Mouse (Mus musculus): ENCODE data around the gene Vopp1. TPM values are rescaled to one million over a fixed set of nuclear protein-coding genes. Genes with fewer than 3 reads are reported as not detected.

Vopp1 gene
- total RNA-seq, 2 experiments from 2014 or later: 158 to 172 TPM

DNA sequence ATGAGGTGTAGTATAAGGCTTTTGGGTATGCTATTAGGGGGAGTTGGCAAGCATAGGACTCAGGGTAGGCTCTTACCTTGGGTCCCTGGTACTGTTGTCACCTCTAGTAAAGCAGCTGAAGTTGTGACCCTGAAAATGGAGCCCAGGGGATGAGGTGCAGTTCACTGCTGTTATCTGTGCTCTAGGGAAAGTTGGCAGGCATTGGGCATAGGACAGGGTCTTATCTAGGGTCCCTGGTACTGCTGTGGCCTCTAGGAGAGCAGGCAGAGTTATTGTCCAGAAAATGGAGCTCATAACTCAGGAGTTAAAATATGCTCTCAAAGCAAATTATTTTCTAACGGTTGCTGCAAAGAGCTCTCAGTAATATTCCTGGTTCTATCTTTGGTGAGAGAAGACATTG lies 103.6 kb downstream of the Vopp1 start:
- intact Hi-C loops (cut with DNase I): no loop called here
- no peak for DNase-seq (ENCODE audit: extremely low spot score in 1 of 2, low spot score in 2 of 2)

DNA sequence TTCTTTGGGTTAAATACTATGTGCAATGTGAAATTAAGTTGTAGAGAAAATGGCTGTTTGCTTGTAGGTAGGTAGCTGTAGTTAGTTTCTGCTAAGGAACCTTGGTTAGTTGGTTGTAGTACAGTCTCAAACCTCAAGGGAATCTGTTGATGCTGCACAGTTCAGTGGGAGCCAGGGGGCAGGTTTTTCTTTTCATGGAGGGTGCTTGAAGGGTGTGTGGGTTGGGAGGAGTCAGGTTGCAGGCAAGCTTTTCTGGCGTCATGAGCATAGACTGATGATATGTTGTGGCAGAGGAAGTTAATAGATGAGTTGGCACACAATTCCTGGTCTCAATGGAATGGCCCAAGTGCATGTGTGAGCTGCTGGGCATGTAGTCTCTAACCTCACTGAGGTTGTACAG lies 113.2 kb downstream of the Vopp1 start:
- intact Hi-C loops (cut with DNase I): no loop called here
- DNase-seq (ENCODE audit: extremely low spot score in 1 of 2, low spot score in 2 of 2): no peak

DNA sequence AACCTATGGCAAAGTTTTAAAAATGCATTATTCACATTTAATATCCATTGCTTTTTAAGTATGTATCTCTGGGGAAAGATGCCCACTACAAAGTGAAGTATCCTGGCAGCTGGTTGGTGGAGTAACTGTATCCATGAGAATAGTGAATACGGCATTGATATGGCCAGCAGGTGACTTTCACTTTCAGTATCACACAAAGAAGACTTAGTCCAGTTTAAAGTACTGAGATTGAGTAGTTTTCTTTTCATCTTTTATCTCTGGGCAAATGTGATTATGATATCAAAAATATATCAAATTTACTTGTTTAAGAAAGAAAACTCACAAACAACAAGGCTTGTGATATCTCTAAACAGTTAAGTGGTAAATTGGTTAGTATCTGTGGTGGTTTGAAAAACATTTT lies 118.2 kb downstream of the Vopp1 start:
- intact Hi-C loops (cut with DNase I): loop anchor here (10.0 kb wide), 1 partner anchor 172 kb away; the partner anchor contains the start of gene Ppm1k
- no peak for DNase-seq (ENCODE audit: extremely low spot score in 1 of 2, low spot score in 2 of 2)

DNA sequence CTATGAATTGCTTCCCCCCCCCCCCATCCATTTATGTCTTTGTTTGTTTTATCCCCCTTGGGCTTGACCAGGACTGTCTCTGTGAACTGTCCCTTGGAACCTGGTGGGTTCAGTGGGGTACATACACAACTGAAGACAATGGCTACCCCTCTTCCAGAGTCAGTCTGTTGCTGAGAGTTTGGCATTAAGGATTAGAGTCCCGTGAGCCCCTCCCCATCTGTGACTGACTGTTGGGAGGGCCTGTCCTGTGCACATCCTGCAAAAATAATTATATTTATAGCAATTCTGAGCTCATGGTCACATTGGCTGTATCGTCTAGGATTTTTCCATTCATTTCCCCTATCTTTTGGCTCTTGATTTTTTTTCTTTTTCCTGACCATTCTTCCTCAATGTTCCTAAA lies 121.3 kb downstream of the Vopp1 start:
- peak in 1 of 2 experiments; percentile 30 for DNase-seq (ENCODE audit: extremely low spot score in 1 of 2, low spot score in 2 of 2)
- intact Hi-C loops (cut with DNase I): loop anchor here (10.0 kb wide), 1 partner anchor 169 kb away; the partner anchor contains the start of gene Ppm1k

DNA sequence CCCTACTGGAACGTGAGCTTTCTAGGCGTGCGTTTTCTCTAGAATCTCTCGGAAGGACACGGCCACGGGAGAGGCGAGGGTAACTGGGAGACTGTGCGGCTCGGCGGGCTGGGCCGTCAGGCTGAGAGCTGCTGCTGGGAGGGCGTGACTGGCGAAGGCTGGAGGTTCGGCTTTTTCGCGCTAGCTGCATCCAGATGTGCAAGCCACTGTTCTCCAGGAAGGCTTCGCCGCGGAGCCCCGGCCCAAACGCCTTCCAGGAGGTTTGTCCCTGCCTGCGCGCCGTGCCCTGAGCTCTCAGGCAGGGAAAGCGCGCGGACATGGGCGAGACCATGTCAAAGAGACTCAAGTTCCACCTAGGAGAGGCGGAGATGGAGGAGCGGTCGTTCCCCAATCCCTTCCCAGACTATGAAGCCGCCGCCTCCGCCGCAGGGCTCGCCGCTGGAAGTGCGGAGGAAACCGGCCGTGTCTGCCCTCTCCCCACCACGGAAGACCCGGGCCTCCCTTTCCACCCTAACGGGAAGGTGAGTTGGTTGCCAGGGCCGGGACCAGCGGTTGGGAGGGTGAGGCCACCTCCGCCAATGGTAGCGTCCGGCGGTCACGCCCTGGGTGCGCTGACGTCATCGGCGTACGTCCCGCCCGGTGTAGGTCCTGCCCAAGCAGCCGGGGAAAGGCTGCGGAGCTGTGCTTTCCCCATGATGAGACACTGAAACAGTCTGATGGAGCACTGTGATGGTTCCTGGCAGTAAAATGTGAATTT lies 122.0 kb downstream of the Vopp1 start:
- intact Hi-C loops (cut with DNase I): loop anchor here (10.0 kb wide), 1 partner anchor 168 kb away; the partner anchor contains the start of gene Ppm1k
- DNase-seq (ENCODE audit: extremely low spot score in 1 of 2, low spot score in 2 of 2): peak; percentile 92 to 96

DNA sequence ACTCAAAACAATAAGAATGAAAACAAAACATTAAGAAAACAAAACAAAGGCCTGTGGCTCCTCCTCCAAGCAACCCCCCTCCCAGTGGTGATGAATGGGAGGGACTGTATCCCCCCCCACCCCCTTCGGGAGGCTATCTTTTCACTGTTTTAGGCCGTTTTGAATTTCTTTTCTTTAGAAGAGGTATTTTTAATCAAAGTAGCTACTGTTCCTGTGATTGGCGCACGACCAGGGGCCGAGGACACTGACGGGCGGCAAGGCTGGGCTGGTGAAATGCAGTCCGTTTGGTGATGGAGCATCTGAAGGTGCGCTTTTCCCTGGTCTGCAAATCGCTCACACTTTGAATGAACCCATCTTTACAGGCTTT lies 122.6 kb downstream of the Vopp1 start, which contains the start of gene Lancl2:
Gene Lancl2 (plus strand): TSS at position 165 of the 367 bp plus-strand sequence.
- DNase-seq (ENCODE audit: extremely low spot score in 1 of 2, low spot score in 2 of 2): peak; percentile 51 to 63
- intact Hi-C loops (cut with DNase I): loop anchor here (10.0 kb wide), 1 partner anchor 168 kb away; the partner anchor contains the start of gene Ppm1k

DNA sequence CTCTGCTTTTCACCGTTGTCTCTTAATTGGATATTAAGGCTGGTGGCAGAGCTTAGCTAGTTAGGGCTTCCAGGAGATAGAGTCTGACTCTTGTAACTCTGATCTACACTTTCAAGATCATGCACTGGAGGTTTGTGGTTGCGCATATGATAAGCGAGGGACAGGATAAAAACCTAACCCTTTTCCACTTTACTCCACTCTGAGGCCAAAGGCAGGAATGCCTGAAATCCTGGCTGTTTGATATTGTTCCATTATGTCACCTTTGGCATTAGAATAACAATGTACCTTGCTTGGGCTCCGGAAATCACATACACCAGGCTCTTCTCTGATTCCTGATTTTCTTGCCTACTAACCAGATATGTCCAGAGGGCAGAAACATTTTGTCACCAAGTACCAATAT lies 123.3 kb downstream of the Vopp1 start:
- intact Hi-C loops (cut with DNase I): loop anchor here (10.0 kb wide), 1 partner anchor 167 kb away; the partner anchor contains the start of gene Ppm1k

DNA sequence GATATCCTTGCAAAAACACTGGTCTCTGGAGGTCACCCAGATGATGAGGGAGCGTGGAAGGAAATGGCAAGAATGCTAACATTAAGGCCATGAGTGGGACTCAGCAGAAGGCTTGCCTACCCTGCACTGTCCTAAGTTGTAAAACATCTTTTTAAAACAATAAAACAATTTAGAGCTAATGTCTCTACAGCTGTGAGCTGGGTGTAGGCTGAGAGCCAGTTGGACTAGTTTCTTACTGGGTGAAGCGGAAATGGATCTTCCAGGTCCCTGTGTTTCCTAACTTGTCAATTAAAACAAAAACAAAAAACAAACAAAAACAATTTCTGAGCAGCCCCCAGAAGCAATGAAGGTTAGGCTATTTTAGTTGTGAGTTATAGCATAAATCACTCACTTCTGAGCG lies 131.8 kb downstream of the Vopp1 start:
- intact Hi-C loops (cut with DNase I): no loop called here
- no peak for DNase-seq (ENCODE audit: extremely low spot score in 1 of 2, low spot score in 2 of 2)

More for the DNA sequence above, 123.3 kb downstream of the Vopp1 start:
- DNase-seq (ENCODE audit: extremely low spot score in 1 of 2, low spot score in 2 of 2): no peak

DNA sequence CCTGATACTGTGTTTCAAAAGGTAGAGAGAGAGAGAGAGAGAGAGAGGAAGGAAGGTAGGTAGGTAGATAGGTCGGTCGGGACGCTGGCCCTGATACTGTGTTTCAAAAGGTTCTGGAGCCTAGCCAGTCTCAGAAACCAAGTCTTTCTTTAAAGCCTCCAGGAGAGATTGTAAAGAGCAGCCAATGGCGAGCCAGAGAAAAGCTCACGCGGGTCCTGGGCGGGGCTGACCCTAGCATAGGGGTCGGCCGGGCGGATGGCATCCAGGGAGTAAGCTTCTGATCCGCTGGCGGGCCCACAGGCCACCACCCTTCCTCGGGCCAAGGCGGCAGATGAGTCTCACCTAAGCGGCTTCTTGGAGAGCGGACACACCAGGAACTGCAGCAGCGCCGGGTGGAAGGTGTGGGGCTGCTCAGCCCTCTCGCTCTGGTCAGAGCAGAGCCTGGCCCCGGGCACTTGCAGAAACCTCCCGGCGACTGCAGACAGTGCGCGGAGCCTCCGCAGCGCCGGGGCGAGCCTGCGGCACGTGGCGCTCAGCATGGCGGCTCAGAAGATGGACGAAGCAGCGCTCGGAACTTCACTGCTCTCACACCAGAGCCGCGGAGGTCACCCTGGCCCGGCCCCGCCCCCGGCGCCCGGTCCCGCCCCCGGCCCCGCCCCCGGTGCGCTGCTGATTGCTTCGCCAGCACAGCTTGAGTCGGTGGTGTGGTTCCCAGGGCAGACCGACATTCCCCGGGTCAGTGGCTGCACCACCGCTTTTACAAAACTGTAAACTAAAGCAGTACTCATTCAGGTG lies 133.3 kb downstream of the Vopp1 start, which contains the start of gene Pyurf:
Gene Pyurf (minus strand): TSS at position 612 of the 795 bp plus-strand sequence.
- intact Hi-C loops (cut with DNase I): no loop called here
- peak; percentile 79 to 92 for DNase-seq (ENCODE audit: extremely low spot score in 1 of 2, low spot score in 2 of 2)

DNA sequence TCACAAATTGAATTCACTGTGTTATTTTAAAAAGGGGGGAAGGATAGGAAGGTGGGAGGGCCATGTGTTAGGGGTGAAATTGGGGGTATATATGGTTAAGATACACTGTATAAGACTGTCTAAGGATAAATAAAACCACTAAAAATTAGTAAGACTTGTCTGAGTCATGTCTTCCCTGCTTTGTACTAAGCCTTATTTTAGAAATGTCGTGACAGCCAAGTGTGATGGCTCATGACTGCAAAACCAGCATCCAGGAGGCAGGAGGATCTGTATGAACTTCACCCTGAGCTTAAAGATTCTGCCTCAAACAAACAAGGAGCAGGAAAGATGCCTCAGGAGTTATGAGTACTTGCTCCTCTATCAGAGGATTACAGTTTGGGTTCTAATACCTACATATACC lies 140.8 kb downstream of the Vopp1 start:
- DNase-seq (ENCODE audit: extremely low spot score in 1 of 2, low spot score in 2 of 2): no peak
- intact Hi-C loops (cut with DNase I): no loop called here

Other genes with a start within 250 kb of the Vopp1 start
- 1 to 10 TPM; 3.6 to 4.4 TPM for gene Herc6, start 244.2 kb downstream of the Vopp1 start, total RNA-seq (2021)
- gene Pyurf, start 133.1 kb downstream of the Vopp1 start, total RNA-seq (2021): 1 to 10 TPM; 6.6 to 8.1 TPM
- 100 to 1,000 TPM; 170 to 176 TPM for gene Lancl2, start 122.6 kb downstream of the Vopp1 start, total RNA-seq (2021)
- not detected for gene Vmn1r21, start 25.2 kb upstream of the Vopp1 start, total RNA-seq (2021)
- not detected for gene Vmn1r22, start 82.9 kb upstream of the Vopp1 start, total RNA-seq (2021)
- not detected for gene Vmn1r23, start 101.7 kb upstream of the Vopp1 start, total RNA-seq (2021)
- gene Vmn1r24, start 136.3 kb upstream of the Vopp1 start, total RNA-seq (2021): not detected
- not detected for gene Vmn1r25, start 155.7 kb upstream of the Vopp1 start, total RNA-seq (2021)
- not detected for gene Vmn1r26, start 190.0 kb upstream of the Vopp1 start, total RNA-seq (2021)